Mouse (Mus musculus) intestine, embryonic 14.5 days (tissue): ENCODE measurements around the gene Gm379. TPM values are rescaled to one million over a fixed set of nuclear protein-coding genes. Genes with fewer than 3 reads are reported as not detected.
A peak's percentile ranks its signal among the peaks of the same experiment; 100 is the strongest.

Experiments used
- ATAC-seq: fragments of 200-750 bp; cut with Nextera tagmentation; replicated peaks from 2 replicates; pipeline ENCODE4 v1.8.0; 2017; ENCODE audit warnings: low read depth, moderate number of reproducible peaks, moderate TSS enrichment, moderate library complexity; ENCODE audit not compliant: low FRiP score, low TSS enrichment
- DNase-seq: peaks from one replicate; pipeline ENCODE4 v3.0.0-alpha.2; 2018; ENCODE audit warnings: low spot score
- H3K27ac ChIP-seq: fragments of 300-500 bp; sonication (generic); 2 replicates; pipeline ENCODE4 v1.5.1; 2014; ENCODE audit warnings: low read depth, mild to moderate bottlenecking, control low read depth
- H3K27me3 ChIP-seq: fragments of 300-500 bp; sonication (generic); replicated peaks from 2 replicates; pipeline ENCODE4 v1.6.1; 2014; ENCODE audit warnings: low read length, control low read depth; ENCODE audit not compliant: control insufficient read depth, insufficient read depth
- H3K36me3 ChIP-seq: fragments of 300-500 bp; sonication (generic); 2 replicates; pipeline ENCODE4 v1.6.1; 2014; ENCODE audit warnings: low read length, control low read depth; ENCODE audit not compliant: control insufficient read depth, insufficient read depth
- H3K4me1 ChIP-seq: fragments of 300-500 bp; sonication (generic); replicated peaks from 2 replicates; pipeline ENCODE4 v1.6.1; 2014; ENCODE audit warnings: low read length, control low read depth, mixed read lengths; ENCODE audit not compliant: control insufficient read depth, insufficient read depth
- H3K4me2 ChIP-seq: fragments of 300-500 bp; sonication (generic); 2 replicates; pipeline ENCODE4 v1.6.1; 2014; ENCODE audit warnings: low read length
- H3K4me3 ChIP-seq: fragments of 300-500 bp; sonication (generic); 2 replicates; pipeline ENCODE4 v1.5.1; 2014; ENCODE audit warnings: low read depth, low read length, control low read depth, mixed read lengths
- H3K9ac ChIP-seq: fragments of 300-500 bp; sonication (generic); 2 replicates; pipeline ENCODE4 v1.6.1; 2014; ENCODE audit warnings: mild to moderate bottlenecking, low read length
- H3K9me3 ChIP-seq: fragments of 300-500 bp; sonication (generic); 2 replicates; pipeline ENCODE4 v1.6.1; 2016; ENCODE audit warnings: low read length, control low read depth; ENCODE audit not compliant: control insufficient read depth
- WGBS: fragments of 180-500 bp; shearing (Covaris S2); extraction: QIAGEN DNeasy Blood & Tissue Kit; methylation state at CpG from one replicate; pipeline ENCODE4 v1.1.7; 2014; 5-methylcytosine and 5-hydroxymethylcytosine counted together
- polyA plus RNA-seq: library from polyadenylated mRNA; unstranded; fragments of >200 nt; fragmentation: Nextera tagmentation; extraction: Ambion mirVana; gene quantifications from 2 replicates; pipeline ENCODE4 v1.2.1, GENCODE M21; 2014

The Gm379 gene
- not detected in 2 replicates for polyA plus RNA-seq

- ATAC-seq = no peak
Measured at GRCm38 (mm10) chrX:108664885-108665284, at the start of gene Gm379. Gm379 (minus strand) TSS chrX:108664891.

GRCm38 (mm10) chrX:108704312-108704711, 39.6 kb upstream of the Gm379 start:
- Histone ChIP-seq H3K9ac (no peak overlapping the region), H3K9me3 (no peaks in the 10 kb centered on the region), H3K4me2 (no peak overlapping the region), H3K27ac (no peak overlapping the region), H3K4me1 (no peaks in the 10 kb centered on the region), H3K27me3 (no peaks in the 10 kb centered on the region), H3K36me3 (no peaks in the 10 kb centered on the region), H3K4me3 (no peak overlapping the region)
- 79% methylated on average over 2 of the region's 2 CpGs for WGBS
- DNase-seq (no peak), ATAC-seq (0 out of 2 replicates have a peak, but pooled peaks have one; percentile 12)

More at GRCm38 (mm10) chrX:108664885-108665284, at the start of gene Gm379:
- H3K9ac ChIP-seq = no peak within 1 kb of the TSS
- no peak within 1 kb of the TSS for H3K4me3 ChIP-seq
- H3K27me3 ChIP-seq = no peaks in the 10 kb centered on the region
- H3K4me1 ChIP-seq = no peaks in the 10 kb centered on the region
- H3K27ac ChIP-seq = no peak within 1 kb of the TSS
- H3K9me3 ChIP-seq = no peaks in the 10 kb centered on the region
- DNase-seq = no peak
- WGBS = 32% methylated on average over 2 of the region's 2 CpGs
- no peaks in the 10 kb centered on the region for H3K36me3 ChIP-seq
- no peak within 1 kb of the TSS for H3K4me2 ChIP-seq

GRCm38 (mm10) chrX:108668868-108669267, 4.2 kb upstream of the Gm379 start:
- Histone ChIP-seq H3K4me3 (no peak overlapping the region), H3K4me1 (no peaks in the 10 kb centered on the region), H3K36me3 (no peaks in the 10 kb centered on the region), H3K9ac (no peak overlapping the region), H3K27ac (no peak overlapping the region), H3K27me3 (no peaks in the 10 kb centered on the region), H3K9me3 (no peaks in the 10 kb centered on the region), H3K4me2 (no peak overlapping the region)
- DNase-seq (no peak), ATAC-seq (no peak)
- WGBS = 50% methylated on average over 1 of the region's 1 CpGs

- Histone ChIP-seq H3K27ac (no peak overlapping the region), H3K9me3 (no peaks in the 10 kb centered on the region), H3K4me2 (no peak overlapping the region), H3K36me3 (no peaks in the 10 kb centered on the region), H3K4me1 (no peaks in the 10 kb centered on the region), H3K27me3 (no peaks in the 10 kb centered on the region), H3K9ac (no peak overlapping the region), H3K4me3 (no peak overlapping the region)
- DNase-seq (no peak), ATAC-seq (no peak)
- WGBS = 23% methylated on average over 1 of the region's 1 CpGs
Measured at GRCm38 (mm10) chrX:108621991-108622390, 42.7 kb downstream of the Gm379 start.

- no peaks in the 10 kb centered on the region for H3K27me3 ChIP-seq
- no peak overlapping the region for H3K9ac ChIP-seq
- no peaks in the 10 kb centered on the region for H3K9me3 ChIP-seq
- H3K4me1 ChIP-seq = no peaks in the 10 kb centered on the region
- no peak overlapping the region for H3K4me2 ChIP-seq
- WGBS = 74% methylated on average over 1 of the region's 1 CpGs
- ATAC-seq (no peak), DNase-seq (no peak)
- H3K27ac ChIP-seq = no peak overlapping the region
- H3K4me3 ChIP-seq = no peak overlapping the region
- no peaks in the 10 kb centered on the region for H3K36me3 ChIP-seq
Measured at GRCm38 (mm10) chrX:108620886-108621285, 43.8 kb downstream of the Gm379 start.

Other genes starting within 250 kb of the Gm379 start
- gene Brwd3, start 169.5 kb upstream of the Gm379 start, polyA plus RNA-seq = 3.4 and 4.0 TPM in 2 replicates